Mouse (Mus musculus) gastrocnemius, adult 18-20 months (tissue): ENCODE measurements at regions not wholly inside any gene's neighbourhood (a gene's known extent, or its start where the extent isn't known, plus 50 kb on each side); places are given as distances from the start of the nearest gene placed in this dataset.

ENCODE experiments used
- DNase-seq: peaks from one replicate; pipeline ENCODE4 v3.0.0; 2021; ENCODE audit warnings: low spot score

GRCm38 (mm10) chr4:125354742-125355141, 135.8 kb upstream of the Grik3 start:
- no peak for DNase-seq

- DNase-seq = no peak
Observed at GRCm38 (mm10) chr4:125350056-125350455, 140.4 kb upstream of the Grik3 start.

GRCm38 (mm10) chr4:125339056-125339455, 151.4 kb upstream of the Grik3 start:
- DNase-seq = no peak

- DNase-seq = no peak
Observed at GRCm38 (mm10) chr4:125328806-125329205, 161.7 kb upstream of the Grik3 start.

- DNase-seq = no peak
Observed at GRCm38 (mm10) chr4:125324495-125324894, 166.0 kb upstream of the Grik3 start.

GRCm38 (mm10) chr4:125319343-125319742, 171.2 kb upstream of the Grik3 start:
- DNase-seq = no peak

- no peak for DNase-seq
Observed at GRCm38 (mm10) chr4:125318293-125318692, 172.2 kb upstream of the Grik3 start.

GRCm38 (mm10) chr4:125316876-125317275, 173.6 kb upstream of the Grik3 start:
- DNase-seq = no peak

GRCm38 (mm10) chr4:125315818-125316217, 174.7 kb upstream of the Grik3 start:
- no peak for DNase-seq

- no peak for DNase-seq
Observed at GRCm38 (mm10) chr4:125313892-125314291, 176.6 kb upstream of the Grik3 start.

- DNase-seq = no peak
Observed at GRCm38 (mm10) chr4:125313252-125313651, 177.2 kb upstream of the Grik3 start.

- no peak for DNase-seq
Observed at GRCm38 (mm10) chr4:125308171-125308570, 180.5 kb upstream of the Zc3h12a start.

GRCm38 (mm10) chr4:125305766-125306165, 178.1 kb upstream of the Zc3h12a start:
- DNase-seq = no peak

GRCm38 (mm10) chr4:125302660-125303059, 175.0 kb upstream of the Zc3h12a start:
- no peak for DNase-seq

- DNase-seq = peak; percentile 3
Observed at GRCm38 (mm10) chr4:125300503-125301457, 173.1 kb upstream of the Zc3h12a start.

GRCm38 (mm10) chr4:125290761-125291160, 163.1 kb upstream of the Zc3h12a start:
- DNase-seq = no peak

GRCm38 (mm10) chr4:125289709-125290108, 162.1 kb upstream of the Zc3h12a start:
- no peak for DNase-seq

GRCm38 (mm10) chr4:125289031-125289449, 161.4 kb upstream of the Zc3h12a start:
- no peak for DNase-seq

GRCm38 (mm10) chr4:125282974-125283319, 155.3 kb upstream of the Zc3h12a start:
- DNase-seq = no peak

GRCm38 (mm10) chr4:125282154-125282973, 154.7 kb upstream of the Zc3h12a start:
- DNase-seq = peak; percentile 12

- no peak for DNase-seq
Observed at GRCm38 (mm10) chr4:125279165-125279564, 151.5 kb upstream of the Zc3h12a start.

- DNase-seq = no peak
Observed at GRCm38 (mm10) chr4:125276861-125277260, 149.2 kb upstream of the Zc3h12a start.
